ENCODE assay signal across 17 mouse cellular contexts in genomic region chr11:82886559-82886958, GRCm38 (mm10). TPM values are rescaled to one million over a fixed set of nuclear protein-coding genes. Genes with fewer than 3 reads are reported as not detected.
DNase-seq lines count a peak whose midpoint lies in the region; ATAC-seq and TF ChIP-seq lines count a peak whose summit lies in the region.
"Had no signal": no experiment of that assay in that cellular context is flagged by ENCODE, and none has a peak within 500 bp of the region (broad histone marks: within the 10 kb centered on the region; RNA-seq: fewer than 3 reads in every experiment).

No protein-coding gene starts in this region.

- no peak overlapping the region for H3K4me2 ChIP-seq in hindbrain, postnatal 0 days (ENCODE audit: low read depth, low read length)
- no peak overlapping the region for H3K4me2 ChIP-seq in hindbrain, embryonic 11.5 days (replicated peaks; ENCODE audit: low read depth, low read length)
- no peak overlapping the region for H3K4me2 ChIP-seq in midbrain, postnatal 0 days (ENCODE audit: low read depth, low read length, poor library complexity, severe bottlenecking)
- H3K4me2 ChIP-seq in midbrain, embryonic 15.5 days: no peak overlapping the region
- H3K4me2 ChIP-seq: liver, embryonic 13.5 days had no signal

- WGBS in hindbrain, postnatal 0 days: 90% methylated on average over 3 of the region's 3 CpGs
- 89% methylated on average over 3 of the region's 3 CpGs for WGBS in hindbrain, embryonic 11.5 days
- 89% methylated on average over 3 of the region's 3 CpGs for WGBS in midbrain, postnatal 0 days
- WGBS in midbrain, embryonic 15.5 days: 90% methylated on average over 3 of the region's 3 CpGs

- H3K36me3 ChIP-seq in hindbrain, postnatal 0 days (ENCODE audit: insufficient read depth, low read length): no peaks in the 10 kb centered on the region
- no peaks in the 10 kb centered on the region for H3K36me3 ChIP-seq in hindbrain, embryonic 11.5 days (ENCODE audit: control insufficient read depth, insufficient read depth, low read length)
- no peaks in the 10 kb centered on the region for H3K36me3 ChIP-seq in midbrain, postnatal 0 days (ENCODE audit: insufficient read depth, low read length)
- no peaks in the 10 kb centered on the region for H3K36me3 ChIP-seq in midbrain, embryonic 15.5 days (replicated peaks)

- no peak for ATAC-seq in hindbrain, postnatal 0 days
- ATAC-seq in hindbrain, embryonic 11.5 days (ENCODE audit: low FRiP score): no peak
- no peak for ATAC-seq in midbrain, postnatal 0 days (ENCODE audit: low FRiP score)
- no peak for ATAC-seq in midbrain, embryonic 15.5 days (replicated peaks)
- no peak for ATAC-seq in megakaryocyte progenitor cell, adult 5-6 weeks (replicated peaks; ENCODE audit: poor library complexity)
- ATAC-seq: inflammation-experienced regulatory T-cells, adult 6 months had no signal

- no peak overlapping the region for H3K27ac ChIP-seq in hindbrain, postnatal 0 days
- H3K27ac ChIP-seq in hindbrain, embryonic 11.5 days (ENCODE audit: low read depth, low read length): no peak overlapping the region
- H3K27ac ChIP-seq in midbrain, postnatal 0 days (ENCODE audit: low read depth, low read length): no peak overlapping the region
- H3K27ac ChIP-seq in midbrain, embryonic 15.5 days: no peak overlapping the region
- H3K27ac ChIP-seq: forebrain, embryonic 10.5 days; liver, embryonic 13.5 days had no signal

- H3K27me3 ChIP-seq in hindbrain, postnatal 0 days (ENCODE audit: insufficient read depth, low read length): 0 out of 2 replicates have a peak, but pooled peaks cover 4% of the 10 kb centered on the region
- H3K27me3 ChIP-seq in hindbrain, embryonic 11.5 days (ENCODE audit: control insufficient read depth, insufficient read depth, low read length): no peaks in the 10 kb centered on the region
- H3K27me3 ChIP-seq in midbrain, postnatal 0 days (ENCODE audit: insufficient read depth, low read length): peaks cover 2% of the 10 kb centered on the region; the same call in 1 of the 2 replicates
- peaks cover 3% of the 10 kb centered on the region for H3K27me3 ChIP-seq in midbrain, embryonic 15.5 days (replicated peaks)

- peaks cover 6% of the 10 kb centered on the region; the same call in 1 of the 2 replicates for H3K4me1 ChIP-seq in hindbrain, postnatal 0 days (ENCODE audit: insufficient read depth, low read length)
- H3K4me1 ChIP-seq in hindbrain, embryonic 11.5 days (replicated peaks; ENCODE audit: control insufficient read depth, insufficient read depth, low read length): peaks cover 5% of the 10 kb centered on the region; the same call in 1 of the 2 replicates
- no peaks in the 10 kb centered on the region for H3K4me1 ChIP-seq in midbrain, postnatal 0 days (ENCODE audit: insufficient read depth, low read length)
- H3K4me1 ChIP-seq in midbrain, embryonic 15.5 days: peaks cover 22% of the 10 kb centered on the region

- H3K4me3 ChIP-seq in hindbrain, postnatal 0 days (ENCODE audit: low read length): no peak overlapping the region
- H3K4me3 ChIP-seq in hindbrain, embryonic 11.5 days (ENCODE audit: low read depth, low read length): no peak overlapping the region
- H3K4me3 ChIP-seq in midbrain, postnatal 0 days (ENCODE audit: low read depth, low read length): no peak overlapping the region
- H3K4me3 ChIP-seq in midbrain, embryonic 15.5 days: no peak overlapping the region
- H3K4me3 ChIP-seq: forebrain, embryonic 10.5 days; liver, embryonic 13.5 days had no signal

- peak; percentile 54 for TF ChIP-seq CTCF in hindbrain, postnatal 0 days (IDR thresholded peaks at IDR 0.05; ENCODE audit: low read depth)
- peak; percentile 62 for TF ChIP-seq CTCF in midbrain, postnatal 0 days (IDR thresholded peaks at IDR 0.05)

- H3K9me3 ChIP-seq in hindbrain, postnatal 0 days (ENCODE audit: low read length): no peaks in the 10 kb centered on the region
- H3K9me3 ChIP-seq in hindbrain, embryonic 11.5 days (ENCODE audit: control insufficient read depth, low read length): no peaks in the 10 kb centered on the region
- no peaks in the 10 kb centered on the region for H3K9me3 ChIP-seq in midbrain, postnatal 0 days (ENCODE audit: low read length)
- H3K9me3 ChIP-seq in midbrain, embryonic 15.5 days: no peaks in the 10 kb centered on the region
- H3K9me3 ChIP-seq: forebrain, embryonic 10.5 days; liver, embryonic 13.5 days had no signal

- H3K9ac ChIP-seq in hindbrain, postnatal 0 days (replicated peaks; ENCODE audit: low read length): no peak overlapping the region
- H3K9ac ChIP-seq in hindbrain, embryonic 11.5 days (ENCODE audit: low read depth, low read length): no peak overlapping the region
- no peak overlapping the region for H3K9ac ChIP-seq in midbrain, postnatal 0 days (replicated peaks; ENCODE audit: low read length, poor library complexity, severe bottlenecking)
- H3K9ac ChIP-seq in midbrain, embryonic 15.5 days: no peak overlapping the region
- H3K9ac ChIP-seq: liver, embryonic 13.5 days had no signal

- DNase-seq in hindbrain, postnatal 0 days (ENCODE audit: low spot score): no peak
- no peak for DNase-seq in hindbrain, embryonic 11.5 days (ENCODE audit: low spot score)
- DNase-seq in midbrain, postnatal 0 days (ENCODE audit: low spot score): no peak
- DNase-seq in NIH3T3 (ENCODE audit: low read depth): peak; percentile 39
- DNase-seq in gastrocnemius, adult 18-20 months (ENCODE audit: low spot score): no peak
- DNase-seq: adrenal gland, postnatal 36 days; cerebellum, adult 2 months; gastrocnemius, postnatal 36 days; kidney, postnatal 36 days; liver, embryonic 13.5 days; thymus, postnatal 36 days had no signal

RNA-seq across cellular contexts. Expression of gene Rad51d, which starts 3.9 kb away (rescaled TPM):
- total RNA-seq in hindbrain, postnatal 0 days (2014; rRNA removed): 8.9 and 11.4 TPM in 2 replicates
- polyA plus RNA-seq in hindbrain, postnatal 0 days (2015; fragmentation: Nextera tagmentation; extraction: Ambion mirVana): 9.7 TPM in 2 replicates
- polyA plus RNA-seq in hindbrain, embryonic 11.5 days (2014; fragmentation: Nextera tagmentation; extraction: Ambion mirVana): 14.6 and 15.7 TPM in 2 replicates
- total RNA-seq in midbrain, postnatal 0 days (2014; rRNA removed): 8.4 and 11.2 TPM in 2 replicates
- 11.0 and 11.2 TPM in 2 replicates for polyA plus RNA-seq in midbrain, postnatal 0 days (2015; fragmentation: Nextera tagmentation; extraction: Ambion mirVana)
- 12.1 and 13.9 TPM in 2 replicates for polyA plus RNA-seq in midbrain, embryonic 15.5 days (2015; fragmentation: Nextera tagmentation; extraction: Ambion mirVana)
- total RNA-seq in megakaryocyte progenitor cell, adult 5-6 weeks (2015): 14.7 and 15.6 TPM in 2 replicates
- total RNA-seq in megakaryocyte progenitor cell, adult 5-6 weeks (2017): 9.8 and 10.6 TPM in 2 replicates
- 1 to 10 TPM; 2.9 to 4.7 TPM for total RNA-seq in gastrocnemius, adult 18-20 months (2021)

RNA-seq across cellular contexts. Expression of gene Fndc8, which starts 5.4 kb away (rescaled TPM):
- not detected in 2 replicates for total RNA-seq in hindbrain, postnatal 0 days (2014; rRNA removed)
- 0.13 TPM in 1 of 2 replicates, not detected in the other for polyA plus RNA-seq in hindbrain, postnatal 0 days (2015; fragmentation: Nextera tagmentation; extraction: Ambion mirVana)
- polyA plus RNA-seq in hindbrain, embryonic 11.5 days (2014; fragmentation: Nextera tagmentation; extraction: Ambion mirVana): 0.09 and 0.22 TPM in 2 replicates
- total RNA-seq in midbrain, postnatal 0 days (2014; rRNA removed): not detected in 2 replicates
- polyA plus RNA-seq in midbrain, postnatal 0 days (2015; fragmentation: Nextera tagmentation; extraction: Ambion mirVana): 0.22 and 0.27 TPM in 2 replicates
- 0.78 and 1.2 TPM in 2 replicates for polyA plus RNA-seq in midbrain, embryonic 15.5 days (2015; fragmentation: Nextera tagmentation; extraction: Ambion mirVana)
- total RNA-seq in megakaryocyte progenitor cell, adult 5-6 weeks (2015): not detected in 2 replicates
- not detected in 2 replicates for total RNA-seq in megakaryocyte progenitor cell, adult 5-6 weeks (2017)
- total RNA-seq in gastrocnemius, adult 18-20 months (2021): not detected
- total RNA-seq: adrenal gland, postnatal 36 days; gastrocnemius, postnatal 36 days; left cerebral cortex, adult 8-10 months; megakaryocyte-erythroid progenitor cell, adult 5-6 weeks had no signal
- polyA plus RNA-seq: cerebellum, adult 2 months; inflammation-experienced regulatory T-cells, adult 6 months had no signal

RNA-seq across cellular contexts. Expression of gene Rffl, which starts 15.5 kb away (rescaled TPM):
- 4.9 and 6.1 TPM in 2 replicates for total RNA-seq in hindbrain, postnatal 0 days (2014; rRNA removed)
- 2.5 and 3.2 TPM in 2 replicates for polyA plus RNA-seq in hindbrain, postnatal 0 days (2015; fragmentation: Nextera tagmentation; extraction: Ambion mirVana)
- polyA plus RNA-seq in hindbrain, embryonic 11.5 days (2014; fragmentation: Nextera tagmentation; extraction: Ambion mirVana): 6.3 and 8.8 TPM in 2 replicates
- total RNA-seq in midbrain, postnatal 0 days (2014; rRNA removed): 2.0 and 7.8 TPM in 2 replicates
- polyA plus RNA-seq in midbrain, postnatal 0 days (2015; fragmentation: Nextera tagmentation; extraction: Ambion mirVana): 2.0 and 2.5 TPM in 2 replicates
- polyA plus RNA-seq in midbrain, embryonic 15.5 days (2015; fragmentation: Nextera tagmentation; extraction: Ambion mirVana): 4.1 and 4.6 TPM in 2 replicates
- total RNA-seq in megakaryocyte progenitor cell, adult 5-6 weeks (2015): 26.3 and 27.5 TPM in 2 replicates
- 18.3 and 18.9 TPM in 2 replicates for total RNA-seq in megakaryocyte progenitor cell, adult 5-6 weeks (2017)
- 1 to 10 TPM; 6.3 to 7.4 TPM for total RNA-seq in gastrocnemius, adult 18-20 months (2021)

RNA-seq across cellular contexts. Expression of gene Nle1, which starts 21.7 kb away (rescaled TPM):
- 23.5 and 34.2 TPM in 2 replicates for total RNA-seq in hindbrain, postnatal 0 days (2014; rRNA removed)
- 26.0 and 27.2 TPM in 2 replicates for polyA plus RNA-seq in hindbrain, postnatal 0 days (2015; fragmentation: Nextera tagmentation; extraction: Ambion mirVana)
- 19.8 and 22.9 TPM in 2 replicates for polyA plus RNA-seq in hindbrain, embryonic 11.5 days (2014; fragmentation: Nextera tagmentation; extraction: Ambion mirVana)
- total RNA-seq in midbrain, postnatal 0 days (2014; rRNA removed): 24.9 and 28.7 TPM in 2 replicates
- 29.8 and 30.1 TPM in 2 replicates for polyA plus RNA-seq in midbrain, postnatal 0 days (2015; fragmentation: Nextera tagmentation; extraction: Ambion mirVana)
- polyA plus RNA-seq in midbrain, embryonic 15.5 days (2015; fragmentation: Nextera tagmentation; extraction: Ambion mirVana): 33.8 and 36.8 TPM in 2 replicates
- 21.1 and 27.4 TPM in 2 replicates for total RNA-seq in megakaryocyte progenitor cell, adult 5-6 weeks (2015)
- total RNA-seq in megakaryocyte progenitor cell, adult 5-6 weeks (2017): 20.3 and 27.2 TPM in 2 replicates
- 10 to 100 TPM; 10.4 to 13.9 TPM for total RNA-seq in gastrocnemius, adult 18-20 months (2021)

RNA-seq across cellular contexts. Expression of gene Unc45b, which starts 23.8 kb away (rescaled TPM):
- total RNA-seq in hindbrain, postnatal 0 days (2014; rRNA removed): 0.42 and 4.5 TPM in 2 replicates
- 2.4 and 3.4 TPM in 2 replicates for polyA plus RNA-seq in hindbrain, postnatal 0 days (2015; fragmentation: Nextera tagmentation; extraction: Ambion mirVana)
- 0.42 and 0.45 TPM in 2 replicates for polyA plus RNA-seq in hindbrain, embryonic 11.5 days (2014; fragmentation: Nextera tagmentation; extraction: Ambion mirVana)
- 0.05 and 0.19 TPM in 2 replicates for total RNA-seq in midbrain, postnatal 0 days (2014; rRNA removed)
- polyA plus RNA-seq in midbrain, postnatal 0 days (2015; fragmentation: Nextera tagmentation; extraction: Ambion mirVana): 2.9 and 3.1 TPM in 2 replicates
- 1.3 and 2.0 TPM in 2 replicates for polyA plus RNA-seq in midbrain, embryonic 15.5 days (2015; fragmentation: Nextera tagmentation; extraction: Ambion mirVana)
- 0.05 and 0.07 TPM in 2 replicates for total RNA-seq in megakaryocyte progenitor cell, adult 5-6 weeks (2015)
- total RNA-seq in megakaryocyte progenitor cell, adult 5-6 weeks (2017): not detected in 2 replicates
- total RNA-seq in gastrocnemius, adult 18-20 months (2021): 100 to 1,000 TPM; 186 to 189 TPM
- total RNA-seq: megakaryocyte-erythroid progenitor cell, adult 5-6 weeks had no signal
